11 mouse cellular contexts compared by ENCODE assay signal in the genomic region with DNA sequence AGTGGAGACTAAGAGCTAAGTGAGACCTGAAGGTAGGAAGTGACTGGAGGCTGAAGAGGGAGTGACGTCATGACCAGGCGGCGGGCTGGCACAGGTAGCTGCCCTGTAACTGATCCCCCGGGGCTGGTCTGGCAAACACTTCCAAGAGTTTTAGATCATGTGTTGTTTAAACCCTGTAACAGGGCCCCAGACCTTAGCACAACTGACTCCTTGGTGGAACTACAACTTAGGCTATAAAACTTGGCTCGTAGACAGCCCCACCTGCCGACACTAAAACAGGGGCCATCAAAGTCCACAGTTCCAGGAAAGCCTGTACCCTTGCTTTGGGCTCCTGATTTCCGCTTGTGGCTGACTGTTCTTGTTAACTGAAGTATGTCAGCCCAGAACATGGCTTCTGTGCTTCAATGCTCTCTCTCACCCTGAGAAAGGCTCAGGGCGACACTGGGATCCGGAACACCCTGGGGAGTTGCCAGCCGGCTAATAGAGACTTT.
DNase-seq lines count a peak whose midpoint lies in the region; ATAC-seq and TF ChIP-seq lines count a peak whose summit lies in the region.
"Had no signal": no experiment of that assay in that cellular context is flagged by ENCODE, and none has a peak within 500 bp of the region (broad histone marks: within the 10 kb centered on the region; RNA-seq: fewer than 3 reads in every experiment).

No protein-coding gene starts in this region.

- no peak overlapping the region for H3K9ac ChIP-seq in intestine, embryonic 16.5 days (ENCODE audit: low read depth, low read length)
- H3K9ac ChIP-seq: hindbrain, embryonic 15.5 days; stomach, embryonic 15.5 days had no signal

- peak overlapping the region; percentile 38; the same call in 1 of the 2 replicates for H3K27ac ChIP-seq in gastrocnemius, adult 2 months
- peak overlapping the region; percentile 58 for H3K27ac ChIP-seq in intestine, embryonic 16.5 days (ENCODE audit: low read length)
- H3K27ac ChIP-seq: hindbrain, embryonic 15.5 days; stomach, embryonic 15.5 days had no signal

- H3K36me3 ChIP-seq in intestine, embryonic 16.5 days (ENCODE audit: control insufficient read depth, insufficient read depth, low read length) = no peaks in the 10 kb centered on the region
- H3K36me3 ChIP-seq: hindbrain, embryonic 15.5 days; stomach, embryonic 15.5 days had no signal

- H3K27me3 ChIP-seq in intestine, embryonic 16.5 days (replicated peaks; ENCODE audit: control insufficient read depth, insufficient read depth, low read length) = no peaks in the 10 kb centered on the region
- H3K27me3 ChIP-seq: hindbrain, embryonic 15.5 days; stomach, embryonic 15.5 days had no signal

- WGBS in intestine, embryonic 16.5 days = 55% methylated on average over 10 of the region's 10 CpGs

- no peak for TF ChIP-seq CTCF in gastrocnemius, adult 2 months (IDR thresholded peaks at IDR 0.05)

- no peak for DNase-seq in gastrocnemius, adult 2 months
- no peak for DNase-seq in gastrocnemius, postnatal 14 days
- peak; percentile 27 to 51 for DNase-seq in kidney, postnatal 4 days
- peak; percentile 30 for DNase-seq in naive thymus-derived CD4-positive, alpha-beta T cell, adult 2 months (ENCODE audit: low read depth)
- DNase-seq in layer of hippocampus, postnatal 14 days (ENCODE audit: low spot score in 2 of 2) = no peak
- DNase-seq in frontal cortex, adult 2 months (ENCODE audit: extremely low spot score in 1 of 2, low spot score in 1 of 2) = no peak
- DNase-seq in liver = no peak
- DNase-seq: retina, postnatal 1 day had no signal

- no peaks in the 10 kb centered on the region for H3K9me3 ChIP-seq in intestine, embryonic 16.5 days (ENCODE audit: control insufficient read depth, low read length)
- H3K9me3 ChIP-seq: hindbrain, embryonic 15.5 days; stomach, embryonic 15.5 days had no signal

- no peak overlapping the region for H3K4me3 ChIP-seq in gastrocnemius, adult 2 months
- H3K4me3 ChIP-seq in intestine, embryonic 16.5 days (ENCODE audit: low read length) = no peak overlapping the region
- H3K4me3 ChIP-seq: hindbrain, embryonic 15.5 days; stomach, embryonic 15.5 days had no signal

- no peak overlapping the region for H3K4me2 ChIP-seq in intestine, embryonic 16.5 days (ENCODE audit: low read depth, low read length)
- H3K4me2 ChIP-seq: hindbrain, embryonic 15.5 days; stomach, embryonic 15.5 days had no signal

- peak; percentile 94 for ATAC-seq in intestine, embryonic 16.5 days

- H3K4me1 ChIP-seq in intestine, embryonic 16.5 days (ENCODE audit: control insufficient read depth, insufficient read depth, low read length) = peaks cover 17% of the 10 kb centered on the region; the same call in 1 of the 2 replicates
- H3K4me1 ChIP-seq: hindbrain, embryonic 15.5 days; stomach, embryonic 15.5 days had no signal

- intact Hi-C loops in gastrocnemius, adult 2 months (cut with DNase I) = no loop called here
- intact Hi-C loops in gastrocnemius, postnatal 14 days (cut with DNase I; ENCODE audit: low total_unique reads) = no loop called here

Comparison
In these comparisons a context has a peak if more than half of its experiments do, and no peak if none do; other contexts are left out.
1. DNase-seq: peak in kidney, postnatal 4 days (2 of 2) and naive thymus-derived CD4-positive, alpha-beta T cell, adult 2 months (single experiment); none in gastrocnemius, adult 2 months (single experiment), gastrocnemius, postnatal 14 days (single experiment), layer of hippocampus, postnatal 14 days (0 of 2), frontal cortex, adult 2 months (0 of 2) and liver (single experiment).